Mouse (Mus musculus): ENCODE results near the gene Ap5z1.

DNA sequence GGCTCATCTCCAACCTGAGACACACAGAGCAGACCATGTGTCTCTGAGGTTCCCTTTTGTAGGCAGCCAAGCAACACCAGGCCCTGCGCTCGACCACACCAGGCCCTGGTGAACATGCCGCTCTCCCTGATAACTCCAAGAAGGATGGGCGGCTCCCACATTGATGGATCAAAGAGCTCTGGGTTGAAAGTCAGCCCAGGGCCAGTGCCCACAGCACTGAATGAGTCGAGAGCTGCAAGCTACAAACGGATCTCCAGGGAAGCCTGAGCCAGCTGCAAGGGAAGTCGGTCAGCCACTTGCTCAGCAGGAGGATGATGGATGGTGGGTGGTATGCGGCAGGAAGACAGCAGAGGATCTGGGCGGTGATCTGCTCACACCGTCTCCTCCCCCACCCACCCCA, 6.4 kb upstream of the Ap5z1 start:
- TF ChIP-seq GATA1 (IDR thresholded peaks at IDR 0.05; ENCODE audit: borderline replicate concordance, low read length): no peak
- TF ChIP-seq POLR2AphosphoS5 (IDR thresholded peaks at IDR 0.05; ENCODE audit: insufficient replicate concordance, low read depth, low read length): no peak
- TF ChIP-seq CTCF (IDR thresholded peaks at IDR 0.05; ENCODE audit: low read depth, low read length): no peak
- no peak for TF ChIP-seq TAL1 (conservative IDR thresholded peaks at IDR 0.05; ENCODE audit: low read depth, low read length)
